Mouse (Mus musculus) c-Kit-positive CD71-positive TER-119-negative erythroid progenitor cells, embryonic 14.5 days (primary cell): ENCODE results near the gene Gm3526.
"Not testable (repeated sequence)": the region's sequence is repeated elsewhere in the genome, so short reads cannot be mapped to it uniquely, and the experiment has no call there.

Source experiments
- DNase-seq: peaks from one replicate; pipeline ENCODE4 v3.0.0-alpha.2; 2013; ENCODE audit warnings: low read depth

Gene Gm3526

DNA sequence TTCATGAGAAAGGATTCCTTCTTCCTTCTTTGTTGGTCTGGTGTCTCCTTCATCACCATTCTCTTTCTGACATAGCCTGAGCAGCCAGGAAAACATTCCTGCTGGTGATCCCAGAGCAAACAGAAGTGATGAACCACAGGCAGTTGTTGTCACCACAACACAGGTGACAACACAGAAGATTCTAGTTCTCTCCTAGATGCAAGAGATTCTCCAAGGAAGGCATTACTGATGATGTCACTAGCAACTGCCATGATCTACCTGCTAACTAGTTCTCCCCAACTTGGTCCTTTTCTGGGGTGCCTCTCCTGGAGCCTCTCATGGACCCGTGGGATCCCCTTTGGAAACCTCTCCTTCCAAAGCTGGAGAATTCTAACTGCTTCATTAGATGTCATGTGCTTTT lies at the start of gene Gm3526:
Gene Gm3526 (minus strand): TSS at position 101 of the 400 bp plus-strand sequence.
- not testable (repeated sequence) for DNase-seq
